Mouse (Mus musculus): ENCODE results near the gene Borcs8. TPM values are rescaled to one million over a fixed set of nuclear protein-coding genes. Genes with fewer than 3 reads are reported as not detected.

The Borcs8 gene
- polyA plus RNA-seq, 1 experiment from 2014 or later: 49.8 TPM

DNA sequence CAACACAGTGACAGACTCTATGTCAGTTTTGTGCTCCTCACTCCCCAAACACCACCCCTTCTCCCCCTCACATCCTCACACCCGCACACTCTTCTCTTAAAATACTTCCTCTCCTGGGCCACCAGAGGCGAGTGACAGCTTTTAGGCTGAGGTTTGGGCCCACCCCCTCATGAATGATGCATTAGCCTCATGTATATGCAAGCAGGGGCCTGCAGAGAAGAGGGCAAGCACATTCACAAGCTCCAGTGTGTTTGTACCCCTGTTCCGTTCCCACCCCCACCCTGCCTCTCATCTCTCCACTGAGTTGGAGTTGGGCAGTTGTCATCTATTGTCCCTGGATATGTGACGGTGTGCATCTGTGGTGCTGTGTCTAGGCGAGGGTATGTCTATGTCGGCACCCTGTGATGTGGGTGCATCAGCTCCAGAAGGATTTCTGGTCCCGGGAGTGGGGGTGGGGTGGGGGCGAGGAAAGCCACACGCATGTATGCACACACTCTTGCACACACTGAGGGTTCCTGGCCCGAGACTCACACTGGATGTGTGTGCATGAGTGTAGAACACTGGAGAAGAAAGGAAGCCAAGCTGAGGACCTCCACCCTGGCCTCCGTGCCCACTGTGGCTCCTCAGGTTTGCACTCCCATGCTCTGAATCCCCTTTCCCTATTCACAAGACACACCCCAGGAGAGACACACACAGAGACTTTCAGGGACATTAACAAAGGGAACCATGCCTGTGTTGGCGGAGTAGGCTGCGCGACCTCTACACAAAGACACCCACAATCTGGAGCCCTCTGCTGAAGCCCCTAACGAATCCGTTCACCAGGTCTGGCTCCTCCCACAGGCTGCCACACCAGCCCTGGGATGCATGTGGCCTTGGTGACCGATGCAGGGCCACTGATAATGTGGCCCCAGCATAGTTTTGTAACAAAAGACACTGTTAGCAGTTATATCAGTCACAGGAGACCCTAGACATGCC lies 20.3 kb upstream of the Borcs8 start:
- Histone ChIP-seq H3K4me3 (no peak overlapping the region), H3K4me1 (peaks cover 7% of the 10 kb centered on the region), H3K27me3 (ENCODE audit: low read depth, poor library complexity, severe bottlenecking) (peaks cover 84% of the 10 kb centered on the region), H3K9me3 (replicated peaks) (no peaks in the 10 kb centered on the region), H3K36me3 (no peaks in the 10 kb centered on the region), H3K27ac (no peak overlapping the region)
- 14% methylated on average over 17 of the region's 17 CpGs for WGBS
- no peak for DNase-seq (ENCODE audit: low spot score)

DNA sequence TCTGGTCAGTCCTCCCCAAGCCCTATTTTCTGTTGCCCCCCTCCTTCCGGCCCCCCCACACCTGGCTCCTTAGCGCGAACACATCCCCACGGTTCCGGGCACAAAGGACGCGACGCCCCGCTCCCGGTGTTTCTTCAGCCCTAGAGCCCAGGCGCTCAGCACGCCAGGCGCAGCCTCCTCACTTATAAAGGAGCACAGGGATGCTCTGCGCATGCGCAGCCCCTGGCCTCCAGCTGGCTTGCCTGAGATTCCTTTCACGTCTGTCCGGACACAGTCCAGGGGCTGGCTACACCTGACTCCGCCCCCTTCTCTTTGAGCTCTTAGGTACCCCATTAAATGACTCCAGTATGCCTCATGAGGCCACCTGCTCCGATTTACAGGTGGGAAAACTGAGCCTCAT lies 18.6 kb upstream of the Borcs8 start, which contains the start of gene Ncan:
Gene Ncan (minus strand): TSS at position 207 of the 400 bp plus-strand sequence.
- H3K9me3 ChIP-seq (replicated peaks): no peaks in the 10 kb centered on the region
- peak; percentile 86 for DNase-seq (ENCODE audit: low spot score)
- H3K4me1 ChIP-seq: peaks cover 7% of the 10 kb centered on the region
- H3K4me3 ChIP-seq: peak within 1 kb of the TSS; percentile 38
- no peaks in the 10 kb centered on the region for H3K36me3 ChIP-seq
- no peak within 1 kb of the TSS for H3K27ac ChIP-seq
- 3% methylated on average over 19 of the region's 19 CpGs for WGBS
- peaks cover 74% of the 10 kb centered on the region for H3K27me3 ChIP-seq (ENCODE audit: low read depth, poor library complexity, severe bottlenecking)

DNA sequence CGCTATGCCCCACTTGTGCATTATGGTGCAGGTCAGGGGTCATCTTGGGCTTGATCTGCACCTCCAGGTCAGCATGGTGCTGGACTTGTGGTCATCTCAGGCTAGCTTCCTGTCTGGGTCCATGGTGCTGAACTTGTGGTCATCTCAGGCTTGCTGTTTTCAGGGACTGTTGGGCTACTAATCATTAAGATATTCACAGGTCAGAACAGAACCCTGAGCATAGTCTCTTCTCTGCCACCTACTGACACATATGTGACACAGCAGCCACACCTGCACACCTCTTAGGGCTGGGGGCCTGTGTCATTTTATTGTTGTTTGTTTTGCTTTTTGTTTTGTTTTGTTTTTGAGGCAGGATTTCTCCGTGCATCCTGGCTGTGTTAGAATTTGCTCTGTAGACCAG lies 16.4 kb upstream of the Borcs8 start:
- Histone ChIP-seq H3K27me3 (ENCODE audit: low read depth, poor library complexity, severe bottlenecking) (peaks cover 52% of the 10 kb centered on the region), H3K9me3 (replicated peaks) (no peaks in the 10 kb centered on the region), H3K27ac (no peak overlapping the region), H3K36me3 (no peaks in the 10 kb centered on the region), H3K4me3 (no peak overlapping the region), H3K4me1 (peaks cover 7% of the 10 kb centered on the region)
- WGBS: 48% methylated on average over 2 of the region's 2 CpGs
- DNase-seq (ENCODE audit: low spot score): no peak

DNA sequence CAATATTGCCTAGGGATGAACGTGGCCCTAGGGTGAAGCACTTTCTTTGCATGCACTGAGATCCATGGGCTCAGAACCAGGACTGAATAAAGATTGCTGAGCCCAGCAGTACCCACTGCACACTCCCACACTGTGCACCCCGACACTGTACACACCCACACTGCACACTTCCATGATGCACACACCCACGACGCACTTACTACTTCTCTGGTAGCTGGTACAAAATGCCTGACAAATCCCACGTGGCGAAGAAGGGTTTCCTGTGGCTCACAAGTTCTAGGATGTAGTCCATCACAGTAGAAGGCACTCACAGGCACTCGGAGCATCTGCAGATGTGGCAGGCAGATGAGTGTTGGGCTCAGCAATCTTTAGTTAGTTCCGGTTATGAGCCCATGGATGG lies 14.3 kb upstream of the Borcs8 start:
- Histone ChIP-seq H3K27me3 (ENCODE audit: low read depth, poor library complexity, severe bottlenecking) (peaks cover 31% of the 10 kb centered on the region), H3K4me3 (no peak overlapping the region), H3K36me3 (no peaks in the 10 kb centered on the region), H3K4me1 (peaks cover 11% of the 10 kb centered on the region), H3K27ac (no peak overlapping the region), H3K9me3 (replicated peaks) (no peaks in the 10 kb centered on the region)
- DNase-seq (ENCODE audit: low spot score): no peak
- WGBS: 66% methylated on average over 8 of the region's 8 CpGs

DNA sequence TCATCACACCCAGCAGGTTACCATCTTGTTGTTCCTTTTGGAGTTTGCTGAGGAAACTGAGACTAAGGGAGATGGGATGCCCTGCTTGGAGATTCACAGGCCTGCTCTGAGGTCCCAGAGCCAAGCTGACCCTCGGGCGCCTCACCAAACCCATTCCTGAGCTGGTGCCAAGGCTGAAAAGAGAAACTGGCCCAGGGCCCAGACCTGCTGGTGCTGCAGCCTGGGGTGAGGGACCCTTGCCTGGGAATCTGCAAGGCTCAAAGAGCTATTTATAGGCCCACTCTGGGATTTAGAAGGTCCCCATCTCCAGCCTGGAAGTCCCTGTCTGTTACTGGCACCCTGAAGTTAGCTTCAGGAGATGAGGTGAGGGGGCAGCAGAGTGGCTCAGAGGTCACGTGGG lies 10.9 kb upstream of the Borcs8 start:
- WGBS: 75% methylated on average over 3 of the region's 3 CpGs
- Histone ChIP-seq H3K27me3 (ENCODE audit: low read depth, poor library complexity, severe bottlenecking) (peaks cover 7% of the 10 kb centered on the region; the same call in 1 of the 2 replicates), H3K4me3 (no peak overlapping the region), H3K4me1 (peaks cover 16% of the 10 kb centered on the region), H3K9me3 (replicated peaks) (no peaks in the 10 kb centered on the region), H3K27ac (no peak overlapping the region), H3K36me3 (peaks cover 13% of the 10 kb centered on the region)
- no peak for DNase-seq (ENCODE audit: low spot score)

DNA sequence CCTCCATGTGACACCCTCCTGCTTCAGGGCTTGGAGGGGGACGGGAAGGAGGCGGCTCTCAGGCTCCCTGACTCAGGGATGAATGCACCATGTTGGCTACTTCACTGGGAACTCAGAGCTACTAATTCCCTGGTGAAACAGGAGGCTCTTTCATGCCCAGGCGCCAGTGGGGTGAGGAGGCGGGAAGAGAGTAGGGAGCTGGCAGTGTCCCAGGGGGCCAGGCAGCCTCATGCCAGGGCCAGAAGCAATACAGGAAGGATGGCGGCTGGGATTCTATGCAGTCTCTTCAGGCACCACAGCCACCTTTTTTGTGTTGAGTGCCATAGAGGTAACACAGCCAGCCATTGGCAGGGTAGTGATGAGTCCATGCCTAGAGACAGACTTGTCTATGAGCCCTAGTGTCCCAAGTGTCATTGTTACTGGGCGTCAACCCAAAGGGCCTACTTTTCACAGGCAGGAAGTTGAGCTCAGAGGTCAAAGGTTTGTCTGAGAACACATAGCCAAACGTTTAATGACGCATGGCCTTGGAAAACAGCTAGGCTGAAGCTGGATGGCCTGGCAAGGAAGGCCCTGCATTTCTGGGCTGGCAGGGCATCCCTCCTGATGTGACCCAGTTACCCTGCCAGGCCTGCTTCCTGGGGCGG lies 9.9 kb upstream of the Borcs8 start:
- H3K9me3 ChIP-seq (replicated peaks): no peaks in the 10 kb centered on the region
- no peak for DNase-seq (ENCODE audit: low spot score)
- peaks cover 5% of the 10 kb centered on the region; the same call in 1 of the 2 replicates for H3K27me3 ChIP-seq (ENCODE audit: low read depth, poor library complexity, severe bottlenecking)
- no peak overlapping the region for H3K4me3 ChIP-seq
- peaks cover 16% of the 10 kb centered on the region for H3K4me1 ChIP-seq
- peaks cover 23% of the 10 kb centered on the region for H3K36me3 ChIP-seq
- 69% methylated on average over 9 of the region's 9 CpGs for WGBS
- H3K27ac ChIP-seq: no peak overlapping the region

DNA sequence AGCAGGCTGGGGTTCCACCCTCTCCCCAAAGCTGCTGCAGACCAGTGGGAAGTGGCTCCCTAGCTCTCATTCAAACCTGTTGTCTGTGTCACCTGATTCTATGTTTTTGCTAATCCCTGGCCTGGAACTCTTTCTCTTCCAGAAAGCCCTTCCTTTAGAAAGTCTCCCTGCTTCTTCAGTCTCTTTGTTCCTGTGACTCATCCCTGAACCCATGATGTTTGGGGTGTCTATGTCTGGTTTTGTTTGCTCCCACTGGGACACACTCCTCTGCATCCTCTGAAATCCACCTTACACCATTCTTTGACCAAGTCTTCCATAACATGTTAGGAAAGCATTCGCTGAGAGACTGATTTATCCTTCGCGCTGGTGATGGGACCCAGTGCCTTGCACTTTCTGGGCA lies 9.2 kb upstream of the Borcs8 start:
- 76% methylated on average over 3 of the region's 3 CpGs for WGBS
- Histone ChIP-seq H3K27ac (no peak overlapping the region), H3K4me1 (peaks cover 16% of the 10 kb centered on the region)

DNA sequence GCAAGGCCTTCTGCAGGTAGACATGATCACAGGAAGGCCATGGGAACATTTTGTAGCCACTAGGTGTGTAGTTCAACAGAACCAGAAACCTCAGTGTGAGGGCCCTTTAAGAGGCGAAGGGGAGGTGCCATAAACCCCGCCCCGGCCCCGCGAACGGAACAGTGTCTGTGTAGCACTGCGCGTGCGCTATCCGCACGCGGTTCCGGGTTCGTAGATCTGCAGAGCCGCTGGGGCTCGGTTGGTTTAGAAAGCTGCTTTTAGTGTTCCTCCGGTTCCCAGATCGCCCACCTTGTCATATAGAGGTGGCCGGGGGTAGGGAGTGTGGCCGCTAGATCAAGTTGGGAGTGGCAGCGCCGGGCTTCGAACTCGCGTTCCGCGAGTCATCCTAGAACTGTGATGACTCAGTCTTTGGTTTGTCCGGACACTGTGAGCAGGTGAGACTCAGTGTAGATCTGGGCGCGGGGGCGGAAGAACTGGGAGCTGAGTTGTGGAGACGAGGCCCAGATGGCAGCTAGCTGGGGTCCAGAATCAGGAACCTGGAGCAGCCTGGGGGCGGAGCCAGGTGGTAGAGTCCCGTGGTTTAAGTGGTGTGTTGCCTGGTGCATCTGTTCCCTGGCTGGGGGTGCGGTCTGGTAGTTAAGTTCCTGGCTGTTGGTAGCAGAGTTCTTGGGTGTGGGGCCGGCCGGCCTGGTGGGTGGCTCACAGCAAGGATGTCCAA lies 8.0 kb upstream of the Borcs8 start, which contains the start of gene Nr2c2ap:
Gene Nr2c2ap (plus strand): TSS at position 168 of the 718 bp plus-strand sequence.
- Histone ChIP-seq H3K4me3 (peak within 1 kb of the TSS; percentile 79), H3K27ac (peak within 1 kb of the TSS; percentile 83), H3K9me3 (replicated peaks) (no peaks in the 10 kb centered on the region), H3K4me1 (peaks cover 16% of the 10 kb centered on the region), H3K27me3 (ENCODE audit: low read depth, poor library complexity, severe bottlenecking) (no peaks in the 10 kb centered on the region), H3K36me3 (peaks cover 42% of the 10 kb centered on the region)
- 2% methylated on average over 37 of the region's 37 CpGs for WGBS
- peak; percentile 88 for DNase-seq (ENCODE audit: low spot score)

More for the DNA sequence above, 9.2 kb upstream of the Borcs8 start:
- H3K4me3 ChIP-seq: no peak overlapping the region
- no peaks in the 10 kb centered on the region for H3K9me3 ChIP-seq (replicated peaks)
- H3K27me3 ChIP-seq (ENCODE audit: low read depth, poor library complexity, severe bottlenecking): 0 out of 2 replicates have a peak, but pooled peaks cover under 1% of the 10 kb centered on the region
- DNase-seq (ENCODE audit: low spot score): no peak
- peaks cover 30% of the 10 kb centered on the region for H3K36me3 ChIP-seq

DNA sequence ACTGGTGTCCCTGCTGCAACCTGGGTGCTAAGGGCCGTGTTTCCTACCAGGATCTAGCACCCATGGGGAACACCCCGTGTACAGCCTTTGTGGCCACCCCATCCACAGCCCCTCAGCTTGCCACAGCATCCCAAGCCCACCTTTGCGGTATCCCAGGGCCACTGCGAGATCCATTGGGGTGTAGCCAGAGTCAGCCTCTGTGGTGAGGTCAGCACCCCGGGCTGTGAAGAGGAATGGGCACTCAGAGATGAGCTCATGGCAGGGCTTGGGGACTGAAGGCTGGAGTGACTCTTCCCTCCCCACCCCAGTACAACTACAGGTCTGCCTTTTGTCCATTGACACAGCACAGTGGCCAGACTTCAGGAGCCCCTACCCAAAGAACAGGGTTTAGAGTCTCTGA lies 5.2 kb upstream of the Borcs8 start:
- WGBS: 88% methylated on average over 5 of the region's 5 CpGs

DNA sequence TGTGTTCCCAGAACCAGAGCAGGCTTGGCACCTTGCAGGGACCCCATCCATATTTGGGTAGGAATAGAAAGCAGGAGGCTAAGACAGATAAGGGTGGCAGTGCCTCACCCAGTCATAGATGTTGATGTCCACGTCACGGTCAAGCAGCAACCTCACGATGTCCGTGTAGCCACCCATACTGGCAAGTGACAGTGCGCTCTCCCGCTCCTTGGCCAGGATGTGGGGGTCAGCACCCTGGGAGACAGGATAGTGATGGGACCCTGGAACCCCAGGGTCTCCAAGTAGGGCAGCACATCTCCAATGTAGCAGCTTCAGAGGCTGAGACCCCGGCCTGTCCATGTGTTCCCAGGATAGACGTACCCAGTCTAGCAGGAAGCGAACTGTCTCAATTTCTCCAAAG lies 4.4 kb upstream of the Borcs8 start:
- no peak overlapping the region for H3K4me3 ChIP-seq
- H3K27ac ChIP-seq: no peak overlapping the region
- 95% methylated on average over 9 of the region's 9 CpGs for WGBS
- H3K27me3 ChIP-seq (ENCODE audit: low read depth, poor library complexity, severe bottlenecking): no peaks in the 10 kb centered on the region
- H3K4me1 ChIP-seq: peaks cover 22% of the 10 kb centered on the region
- DNase-seq (ENCODE audit: low spot score): no peak
- no peaks in the 10 kb centered on the region for H3K9me3 ChIP-seq (replicated peaks)
- H3K36me3 ChIP-seq: peaks cover 58% of the 10 kb centered on the region

More for the DNA sequence above, 5.2 kb upstream of the Borcs8 start:
- DNase-seq (ENCODE audit: low spot score): no peak
- Histone ChIP-seq H3K9me3 (replicated peaks) (no peaks in the 10 kb centered on the region), H3K27me3 (ENCODE audit: low read depth, poor library complexity, severe bottlenecking) (no peaks in the 10 kb centered on the region), H3K4me3 (no peak overlapping the region), H3K36me3 (peaks cover 58% of the 10 kb centered on the region), H3K4me1 (peaks cover 26% of the 10 kb centered on the region), H3K27ac (no peak overlapping the region)

DNA sequence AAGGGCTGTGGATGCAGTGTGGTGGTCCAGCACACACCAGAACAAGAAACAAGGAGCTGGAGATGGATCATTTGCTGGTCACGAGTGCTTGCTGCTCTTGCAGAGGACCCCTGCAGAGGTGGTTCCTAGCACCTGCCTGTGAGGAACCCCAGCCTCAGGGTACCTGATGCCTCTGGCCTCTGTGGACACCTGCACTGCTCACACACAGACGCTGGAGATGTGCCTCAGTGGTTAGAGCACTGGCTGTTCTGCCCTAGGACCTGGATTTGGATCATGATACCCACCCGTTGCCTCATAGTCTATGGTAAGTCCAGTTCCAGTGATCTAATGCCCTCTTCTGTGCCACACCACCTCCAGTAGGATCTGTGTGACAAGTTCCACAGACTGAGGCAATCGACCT lies 2.7 kb upstream of the Borcs8 start:
- no peak for DNase-seq (ENCODE audit: low spot score)
- no peaks in the 10 kb centered on the region for H3K9me3 ChIP-seq (replicated peaks)
- peaks cover 24% of the 10 kb centered on the region for H3K4me1 ChIP-seq
- H3K27me3 ChIP-seq (ENCODE audit: low read depth, poor library complexity, severe bottlenecking): no peaks in the 10 kb centered on the region
- no peak overlapping the region for H3K4me3 ChIP-seq
- H3K27ac ChIP-seq: no peak overlapping the region
- WGBS: 84% methylated on average over 4 of the region's 4 CpGs
- peaks cover 58% of the 10 kb centered on the region for H3K36me3 ChIP-seq

DNA sequence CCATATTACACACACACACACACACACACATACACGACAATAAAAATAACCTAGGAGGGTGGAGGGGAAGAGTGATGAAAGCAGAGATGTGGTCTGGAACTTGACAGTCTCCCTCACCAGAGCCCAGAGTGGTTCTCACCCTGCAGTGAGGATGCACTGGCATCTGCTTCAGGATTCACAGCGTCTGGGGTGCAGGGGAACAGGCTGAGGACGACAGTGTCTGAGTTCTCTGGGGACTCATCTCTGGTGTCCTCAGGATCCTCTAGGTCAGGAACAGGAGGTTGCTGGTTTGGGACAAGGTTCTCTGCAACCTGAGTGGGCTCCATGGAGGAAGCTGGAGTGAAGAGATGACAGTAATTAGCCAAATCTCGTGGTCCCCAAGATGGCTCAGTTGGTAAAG lies 1.4 kb upstream of the Borcs8 start:
- no peak overlapping the region for H3K27ac ChIP-seq
- H3K36me3 ChIP-seq: peaks cover 62% of the 10 kb centered on the region
- whole genome bisulfite sequencing: 83% methylated on average over 4 of the region's 4 CpGs

More for the DNA sequence above, 1.4 kb upstream of the Borcs8 start:
- peaks cover 20% of the 10 kb centered on the region for H3K4me1 ChIP-seq
- H3K27me3 ChIP-seq (ENCODE audit: low read depth, poor library complexity, severe bottlenecking): no peaks in the 10 kb centered on the region
- H3K9me3 ChIP-seq (replicated peaks): no peaks in the 10 kb centered on the region
- H3K4me3 ChIP-seq: peak overlapping the region; percentile 89
- DNase-seq (ENCODE audit: low spot score): no peak
